Mouse (Mus musculus) brain, embryonic 18.5 days (tissue): ENCODE measurements around the gene Asns.
"Not testable (repeated sequence)": the region's sequence is repeated elsewhere in the genome, so short reads cannot be mapped to it uniquely, and the experiment has no call there.

Experiments used
- DNase-seq: peaks from one replicate; pipeline ENCODE4 v3.0.0-alpha.2; 2012; ENCODE audit warnings: low read depth, low spot score

Gene Asns

GRCm38 (mm10) chr6:7676194-7676901 is 16.7 kb downstream of the Asns start:
- no peak for DNase-seq

GRCm38 (mm10) chr6:7672438-7673253 is 20.4 kb downstream of the Asns start:
- no peak for DNase-seq

GRCm38 (mm10) chr6:7671429-7671828 is 21.6 kb downstream of the Asns start:
- DNase-seq = no peak

GRCm38 (mm10) chr6:7670588-7670987 is 22.5 kb downstream of the Asns start:
- no peak for DNase-seq

GRCm38 (mm10) chr6:7669721-7670120 is 23.3 kb downstream of the Asns start:
- no peak for DNase-seq

- no peak for DNase-seq
These were observed 24.7 kb downstream of the Asns start for GRCm38 (mm10) chr6:7668332-7668731.

- DNase-seq = not testable (repeated sequence)
These were observed 27.2 kb downstream of the Asns start for GRCm38 (mm10) chr6:7665902-7666301.

GRCm38 (mm10) chr6:7661455-7661854 is 31.6 kb downstream of the Asns start:
- DNase-seq = no peak

GRCm38 (mm10) chr6:7660377-7661080 is 32.5 kb downstream of the Asns start:
- peak; percentile 32 for DNase-seq

GRCm38 (mm10) chr6:7656601-7657000 is 36.5 kb downstream of the Asns start:
- no peak for DNase-seq

- DNase-seq = no peak
These were observed 44.6 kb downstream of the Asns start for GRCm38 (mm10) chr6:7648458-7648857.
